Mouse (Mus musculus) spleen, adult 2 months (tissue): ENCODE measurements around the gene Serpine3.

ENCODE experiments used
- CTCF ChIP-seq: fragments of 200-500 bp; IDR thresholded peaks from 2 replicates; pipeline ENCODE4 v1.5.1; 2011; ENCODE audit warnings: mild to moderate bottlenecking, inconsistent platforms; ENCODE audit not compliant: insufficient read depth, insufficient read length, insufficient replicate concordance; ENCODE audit errors: extremely low read depth
- POLR2A ChIP-seq: fragments of 200-500 bp; IDR thresholded peaks from 2 replicates; pipeline ENCODE4 v1.6.1; 2011; ENCODE audit warnings: low read depth, low read length, inconsistent platforms

DNA sequence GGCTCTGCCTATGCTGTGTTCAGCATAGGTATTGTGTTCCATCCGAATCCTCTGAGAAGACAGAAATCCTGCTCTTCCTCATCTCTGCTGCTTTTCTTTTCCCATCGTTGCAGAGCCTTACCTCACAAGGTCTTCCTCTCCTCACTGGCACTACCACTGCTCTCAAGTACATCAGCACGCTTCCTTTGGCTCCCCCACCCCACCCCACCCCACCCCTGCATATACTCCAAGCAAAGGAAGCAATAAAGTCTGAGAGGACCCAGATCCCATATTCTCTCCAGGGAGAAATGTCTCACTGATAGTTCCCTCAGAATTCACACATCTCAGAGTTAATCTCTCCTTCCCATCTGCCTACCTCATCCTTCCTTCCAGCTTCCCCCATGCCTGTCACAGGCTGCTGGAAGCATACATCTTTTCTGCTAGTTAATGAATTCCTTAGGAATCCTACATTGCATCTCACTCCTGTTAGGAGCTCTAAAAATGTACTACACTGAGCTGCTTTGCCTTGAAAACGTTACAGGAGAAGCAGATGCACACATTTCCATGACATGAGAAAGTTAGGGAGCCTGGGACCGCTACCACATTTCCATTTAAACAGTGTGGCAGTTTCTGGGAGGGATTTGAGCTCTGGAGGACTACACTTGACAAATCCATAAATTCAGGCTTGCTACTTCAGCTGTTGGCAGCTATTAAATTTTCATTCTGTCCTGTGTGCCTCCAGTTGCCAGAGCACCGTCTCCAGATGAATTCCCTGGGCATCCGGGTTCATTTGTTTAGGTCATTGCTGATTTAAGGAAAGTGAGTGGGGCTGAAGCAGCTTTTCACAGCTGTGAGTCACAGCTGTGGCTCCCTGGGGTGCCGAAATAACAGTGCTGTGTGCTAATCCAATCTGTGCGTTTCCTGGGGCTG is 25.8 kb upstream of the Serpine3 start:
- no peak for TF ChIP-seq CTCF
- no peak for TF ChIP-seq POLR2A
